Mouse (Mus musculus): ENCODE results near the gene Rps6. TPM values are rescaled to one million over a fixed set of nuclear protein-coding genes. Genes with fewer than 3 reads are reported as not detected.

Rps6 gene
- polyA plus RNA-seq, 1 experiment from 2014 or later = 683 TPM

- 91% methylated on average over 7 of the region's 7 CpGs for WGBS
- peaks cover 72% of the 10 kb centered on the region for H3K36me3 ChIP-seq (replicated peaks)
- no peaks in the 10 kb centered on the region for H3K9me3 ChIP-seq
- no peaks in the 10 kb centered on the region for H3K27me3 ChIP-seq (ENCODE audit: poor library complexity, severe bottlenecking)
- no peaks in the 10 kb centered on the region for H3K4me1 ChIP-seq
- DNase-seq (ENCODE audit: extremely low spot score, low spot score) = no peak
- H3K27ac ChIP-seq = no peak overlapping the region
- H3K4me3 ChIP-seq = no peak overlapping the region
Observed at GRCm38 (mm10) chr4:86825143-86825542, 32.1 kb downstream of the Rps6 start.

GRCm38 (mm10) chr4:86823169-86823568 lies 34.0 kb downstream of the Rps6 start:
- Histone ChIP-seq H3K36me3 (replicated peaks) (peaks cover 54% of the 10 kb centered on the region), H3K4me1 (no peaks in the 10 kb centered on the region), H3K27me3 (ENCODE audit: poor library complexity, severe bottlenecking) (no peaks in the 10 kb centered on the region), H3K4me3 (no peak overlapping the region), H3K9me3 (no peaks in the 10 kb centered on the region), H3K27ac (no peak overlapping the region)
- DNase-seq (ENCODE audit: extremely low spot score, low spot score) = peak; percentile 34
- WGBS = 79% methylated on average over 2 of the region's 2 CpGs

- H3K4me3 ChIP-seq = no peak overlapping the region
- DNase-seq (ENCODE audit: extremely low spot score, low spot score) = no peak
- H3K27me3 ChIP-seq (ENCODE audit: poor library complexity, severe bottlenecking) = no peaks in the 10 kb centered on the region
- H3K4me1 ChIP-seq = no peaks in the 10 kb centered on the region
- WGBS = 88% methylated on average over 3 of the region's 3 CpGs
- H3K9me3 ChIP-seq = no peaks in the 10 kb centered on the region
- H3K36me3 ChIP-seq (replicated peaks) = peaks cover 14% of the 10 kb centered on the region
- no peak overlapping the region for H3K27ac ChIP-seq
Observed at GRCm38 (mm10) chr4:86814850-86815249, 42.4 kb downstream of the Rps6 start.

- 53% methylated on average over 2 of the region's 2 CpGs for WGBS
Observed at GRCm38 (mm10) chr4:86810604-86811003, 46.6 kb downstream of the Rps6 start.

More at GRCm38 (mm10) chr4:86810604-86811003, 46.6 kb downstream of the Rps6 start:
- Histone ChIP-seq H3K4me3 (no peak overlapping the region), H3K4me1 (no peaks in the 10 kb centered on the region), H3K9me3 (no peaks in the 10 kb centered on the region), H3K36me3 (replicated peaks) (peaks cover 18% of the 10 kb centered on the region), H3K27ac (no peak overlapping the region), H3K27me3 (ENCODE audit: poor library complexity, severe bottlenecking) (no peaks in the 10 kb centered on the region)
- DNase-seq (ENCODE audit: extremely low spot score, low spot score) = no peak

Other genes with a start within 250 kb of the Rps6 start
- 33.4 and 35.6 TPM in 2 replicates for gene Haus6, start 245.4 kb downstream of the Rps6 start, polyA plus RNA-seq (2016; fragmentation: Nextera tagmentation; extraction: Ambion mirVana)
- gene Plin2, start 187.4 kb downstream of the Rps6 start, polyA plus RNA-seq (2016; fragmentation: Nextera tagmentation; extraction: Ambion mirVana) = 72.9 and 73.7 TPM in 2 replicates
- 6.2 and 6.4 TPM in 2 replicates for gene Dennd4c, start 108.9 kb downstream of the Rps6 start, polyA plus RNA-seq (2016; fragmentation: Nextera tagmentation; extraction: Ambion mirVana)
- 8.0 and 8.8 TPM in 2 replicates for gene Acer2, start 17.0 kb upstream of the Rps6 start, polyA plus RNA-seq (2016; fragmentation: Nextera tagmentation; extraction: Ambion mirVana)